Mouse (Mus musculus) MEL (cell line): ENCODE results near the gene Wfikkn2. TPM values are rescaled to one million over a fixed set of nuclear protein-coding genes. Genes with fewer than 3 reads are reported as not detected.

Source experiments
- DNase-seq: peaks from one replicate; pipeline ENCODE4 v3.0.0; 2011; ENCODE audit warnings: low read depth, low spot score
- H3K27ac ChIP-seq: 2 replicates; pipeline ENCODE4 v1.5.1; 2012; ENCODE audit warnings: low read depth, mild to moderate bottlenecking, control low read depth, low read length, moderate library complexity; ENCODE audit not compliant: control insufficient read depth
- H3K27me3 ChIP-seq, 2 experiments: fragments of 150-350 bp in 1 of 2; sonication (generic) in 1 of 2; 2 replicates each; pipeline ENCODE4 v1.6.1; 2012; ENCODE audit warnings: low read length in 2 of 2, mild to moderate bottlenecking in 2 of 2, improper control_type of control experiment in 1 of 2, moderate library complexity in 1 of 2; ENCODE audit not compliant: insufficient read depth in 2 of 2, control insufficient read depth in 1 of 2
- H3K36me3 ChIP-seq, 2 experiments: 2 replicates each; pipeline ENCODE4 v1.6.1; 2012 to 2014; ENCODE audit warnings: low read length in 2 of 2, improper control_type of control experiment in 1 of 2, inconsistent platforms in 1 of 2, mild to moderate bottlenecking in 1 of 2; ENCODE audit not compliant: insufficient read depth in 2 of 2, control insufficient read depth in 1 of 2
- H3K4me1 ChIP-seq, 2 experiments: fragments of 150-350 bp in 1 of 2; sonication (generic) in 1 of 2; 2 replicates each; pipeline ENCODE4 v1.6.1; 2012; ENCODE audit warnings: low read length in 2 of 2, improper control_type of control experiment in 1 of 2, mild to moderate bottlenecking in 1 of 2; ENCODE audit not compliant: insufficient read depth in 2 of 2, control insufficient read depth in 1 of 2
- H3K4me3 ChIP-seq, 2 experiments: fragments of 150-350 bp in 1 of 2; sonication (generic) in 1 of 2; 2 replicates each; pipeline ENCODE4 v1.5.1; 2012; ENCODE audit warnings: low read depth in 2 of 2, low read length in 2 of 2, mild to moderate bottlenecking in 2 of 2, moderate library complexity in 2 of 2, control low read depth in 1 of 2, improper control_type of control experiment in 1 of 2; ENCODE audit not compliant: control insufficient read depth in 1 of 2, insufficient read depth in 1 of 2
- H3K79me2 ChIP-seq: 2 replicates; pipeline ENCODE4 v1.6.1; 2012; ENCODE audit warnings: mild to moderate bottlenecking, low read length, moderate library complexity; ENCODE audit not compliant: control insufficient read depth, poor library complexity, insufficient read depth
- H3K9ac ChIP-seq: 2 replicates; pipeline ENCODE4 v1.6.1; 2012; ENCODE audit warnings: low read depth, mild to moderate bottlenecking, control low read depth, low read length, moderate library complexity; ENCODE audit not compliant: control insufficient read depth, poor library complexity, severe bottlenecking
- H3K9me3 ChIP-seq: fragments of 150-350 bp; sonication (generic); replicated peaks from 2 replicates; pipeline ENCODE4 v1.6.1; 2012; ENCODE audit warnings: mild to moderate bottlenecking, low read length, improper control_type of control experiment, moderate library complexity; ENCODE audit not compliant: insufficient read depth
- BHLHE40 ChIP-seq: IDR thresholded peaks from 2 replicates; pipeline ENCODE4 v1.6.1; 2012; ENCODE audit warnings: low read depth, mild to moderate bottlenecking, inconsistent platforms, low read length, improper control_type of control experiment, borderline replicate concordance
- CHD1 ChIP-seq: IDR thresholded peaks from 2 replicates; pipeline ENCODE4 v1.6.1; 2012; ENCODE audit warnings: low read depth, mild to moderate bottlenecking, inconsistent platforms, low read length, improper control_type of control experiment
- ELF1 ChIP-seq: IDR thresholded peaks from 2 replicates; pipeline ENCODE4 v1.6.1; 2014; ENCODE audit warnings: low read depth, mild to moderate bottlenecking, inconsistent platforms, low read length, improper control_type of control experiment, moderate library complexity
- EP300 ChIP-seq, 2 experiments: IDR thresholded peaks; 2 replicates each; pipeline ENCODE4 v1.6.1; 2011; ENCODE audit warnings: improper control_type of control experiment in 2 of 2, low read length in 2 of 2, low read depth in 1 of 2, mild to moderate bottlenecking in 1 of 2
- GATA1 ChIP-seq: IDR thresholded peaks from 2 replicates; pipeline ENCODE4 v1.6.1; 2011; ENCODE audit warnings: low read depth, low read length, improper control_type of control experiment
- HCFC1 ChIP-seq: IDR thresholded peaks from 2 replicates; pipeline ENCODE4 v1.6.1; 2012; ENCODE audit warnings: low read depth, mild to moderate bottlenecking, inconsistent platforms, low read length, improper control_type of control experiment, moderate library complexity
- KAT2A ChIP-seq: conservative IDR thresholded peaks from 2 replicates; pipeline ENCODE4 v1.6.1; 2012; ENCODE audit warnings: low read depth, low read length, improper control_type of control experiment, inconsistent platforms
- MAFK ChIP-seq: IDR thresholded peaks from 2 replicates; pipeline ENCODE4 v1.6.1; 2011; ENCODE audit warnings: low read depth, mild to moderate bottlenecking, low read length, improper control_type of control experiment, borderline replicate concordance
- MAZ ChIP-seq: IDR thresholded peaks from 2 replicates; pipeline ENCODE4 v1.6.1; 2012; ENCODE audit warnings: low read depth, mild to moderate bottlenecking, inconsistent platforms, low read length, improper control_type of control experiment
- MEF2A ChIP-seq: IDR thresholded peaks from 2 replicates; pipeline ENCODE4 v1.6.1; 2014; ENCODE audit warnings: low read depth, mild to moderate bottlenecking, inconsistent platforms, low read length, improper control_type of control experiment; ENCODE audit not compliant: poor library complexity, insufficient replicate concordance, severe bottlenecking; ENCODE audit errors: extremely low read depth
- MYC ChIP-seq: IDR thresholded peaks from 2 replicates; pipeline ENCODE4 v1.6.1; 2011; ENCODE audit warnings: low read depth, mild to moderate bottlenecking, low read length, improper control_type of control experiment, moderate library complexity
- POLR2A ChIP-seq, 2 experiments: IDR thresholded peaks; 2 replicates each; pipeline ENCODE4 v1.6.1; 2011 to 2012; ENCODE audit warnings: low read length in 2 of 2, mild to moderate bottlenecking in 2 of 2, control low read depth in 1 of 2, improper control_type of control experiment in 1 of 2, low read depth in 1 of 2, moderate library complexity in 1 of 2; ENCODE audit not compliant: control insufficient read depth in 1 of 2, insufficient read depth in 1 of 2, poor library complexity in 1 of 2
- POLR2AphosphoS2 ChIP-seq: IDR thresholded peaks from 2 replicates; pipeline ENCODE4 v1.6.1; 2011; ENCODE audit warnings: low read length, improper control_type of control experiment
- POLR2AphosphoS5 ChIP-seq: IDR thresholded peaks from 2 replicates; pipeline ENCODE4 v1.6.1; 2012; ENCODE audit warnings: low read depth, borderline replicate concordance, mild to moderate bottlenecking, inconsistent platforms, low read length, moderate library complexity, mixed read lengths
- RAD21 ChIP-seq: IDR thresholded peaks from 2 replicates; pipeline ENCODE4 v1.6.1; 2011; ENCODE audit warnings: mild to moderate bottlenecking, low read depth, low read length, improper control_type of control experiment
- TAL1 ChIP-seq: IDR thresholded peaks from 2 replicates; pipeline ENCODE4 v1.6.1; 2012; ENCODE audit warnings: mild to moderate bottlenecking, inconsistent platforms, low read length, moderate library complexity, mixed read lengths
- TCF12 ChIP-seq: IDR thresholded peaks from 2 replicates; pipeline ENCODE4 v1.6.1; 2014; ENCODE audit warnings: low read depth, mild to moderate bottlenecking, inconsistent platforms, low read length, improper control_type of control experiment, moderate library complexity
- UBTF ChIP-seq: IDR thresholded peaks from 2 replicates; pipeline ENCODE4 v1.6.1; 2012; ENCODE audit warnings: low read depth, mild to moderate bottlenecking, inconsistent platforms, low read length, improper control_type of control experiment, moderate library complexity, borderline replicate concordance; ENCODE audit not compliant: insufficient read depth
- USF1 ChIP-seq: IDR thresholded peaks from 2 replicates; pipeline ENCODE4 v1.6.1; 2014; ENCODE audit warnings: low read depth, mild to moderate bottlenecking, inconsistent platforms, low read length, improper control_type of control experiment, moderate library complexity
- ZNF384 ChIP-seq: IDR thresholded peaks from 2 replicates; pipeline ENCODE4 v1.6.1; 2012; ENCODE audit warnings: low read depth, mild to moderate bottlenecking, inconsistent platforms, low read length, improper control_type of control experiment
- polyA plus RNA-seq, 2 experiments: library from polyadenylated mRNA; stranded (reverse) in 1 of 2; unstranded in 1 of 2; fragments of >175 nt in 1 of 2; fragments of >200 nt in 1 of 2; gene quantifications; 2 replicates each; pipeline versions ENCODE4 v1.2.1 to v1.2.4; 2012; ENCODE audit warnings: low replicate concordance in 2 of 2, low read depth in 1 of 2; ENCODE audit not compliant: insufficient read length in 2 of 2, insufficient read depth in 1 of 2, missing spikeins in 1 of 2
- total RNA-seq: library from RNA; depleted of rRNA; stranded (reverse); fragments of 300-350 nt; gene quantifications from 2 replicates; pipeline ENCODE4 v1.2.3, GENCODE M21; 2012

Wfikkn2 gene
- total and polyA plus RNA-seq, 3 experiments = not detected

DNA sequence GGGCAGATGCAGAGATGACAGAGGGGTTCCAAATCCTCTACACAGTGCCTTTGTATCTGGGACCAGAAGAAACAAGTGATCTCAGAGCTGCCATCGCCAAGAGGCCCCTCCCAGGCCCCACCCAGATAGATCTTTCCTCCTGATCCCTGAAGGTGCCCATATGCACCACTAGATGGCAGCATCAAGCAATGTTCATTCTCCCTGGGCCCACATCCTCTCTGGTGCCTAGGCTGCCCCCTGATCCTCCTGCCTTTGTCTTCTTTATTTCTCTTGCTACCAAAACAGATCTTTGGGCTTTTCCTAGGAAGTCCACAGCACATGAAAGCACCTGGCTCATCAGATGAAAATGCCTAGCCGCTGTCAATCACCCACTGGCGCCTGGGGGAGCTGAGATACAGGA, 9.7 kb downstream of the Wfikkn2 start (continued):
- TF ChIP-seq MAZ (peak; percentile 90), POLR2AphosphoS5 (no peak), ELF1 (no peak), UBTF (no peak)

DNA sequence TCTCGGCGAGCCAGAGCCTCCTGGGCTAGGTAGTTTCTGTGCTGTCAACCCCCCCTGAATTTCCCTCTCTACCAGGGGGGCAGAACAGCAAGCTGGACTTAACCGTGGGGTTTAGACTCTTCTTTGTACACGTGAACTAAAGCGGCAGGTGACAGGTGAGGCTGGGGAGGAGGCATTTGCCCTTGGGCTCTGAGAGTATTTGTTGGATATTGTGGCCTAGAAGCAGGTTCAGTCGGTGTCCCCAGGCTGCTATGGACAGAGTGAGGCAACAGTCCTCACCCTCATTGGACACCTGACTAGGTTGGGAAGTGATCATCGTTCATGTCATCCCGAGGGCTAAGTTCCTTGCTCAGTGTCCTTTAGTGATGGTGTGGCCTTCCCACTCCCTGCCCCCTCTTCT, 10.9 kb downstream of the Wfikkn2 start:
- Histone ChIP-seq H3K4me3 (no peak overlapping the region), H3K9ac (no peak overlapping the region), H3K27ac (no peak overlapping the region), H3K9me3 (no peaks in the 10 kb centered on the region), H3K4me1 (peaks cover 0 to 9% of the 10 kb centered on the region in 2 experiments; a peak in 2 of 4 replicates), H3K36me3 (peaks cover 0 to 3% of the 10 kb centered on the region in 2 experiments; a peak in 1 of 4 replicates), H3K79me2 (no peaks in the 10 kb centered on the region), H3K27me3 (peaks cover 4% of the 10 kb centered on the region in 2 experiments; a peak in 2 of 4 replicates)
- no peak for DNase-seq
- TF ChIP-seq MAFK (no peak), ZNF384 (no peak), MAZ (no peak), BHLHE40 (no peak), POLR2AphosphoS2 (no peak), EP300 (IDR thresholded peaks at IDR 0.05; ENCODE audit: low read depth in 1 of 2, low read length in 2 of 2) (no peak), CHD1 (no peak), MEF2A (no peak), HCFC1 (no peak), MYC (no peak), POLR2A (IDR thresholded peaks at IDR 0.05; ENCODE audit: control insufficient read depth in 1 of 2, insufficient read depth in 1 of 2, low read depth in 1 of 2, low read length in 2 of 2, poor library complexity in 1 of 2) (no peak), ELF1 (no peak), KAT2A (no peak), USF1 (no peak), TCF12 (no peak), GATA1 (no peak)

DNA sequence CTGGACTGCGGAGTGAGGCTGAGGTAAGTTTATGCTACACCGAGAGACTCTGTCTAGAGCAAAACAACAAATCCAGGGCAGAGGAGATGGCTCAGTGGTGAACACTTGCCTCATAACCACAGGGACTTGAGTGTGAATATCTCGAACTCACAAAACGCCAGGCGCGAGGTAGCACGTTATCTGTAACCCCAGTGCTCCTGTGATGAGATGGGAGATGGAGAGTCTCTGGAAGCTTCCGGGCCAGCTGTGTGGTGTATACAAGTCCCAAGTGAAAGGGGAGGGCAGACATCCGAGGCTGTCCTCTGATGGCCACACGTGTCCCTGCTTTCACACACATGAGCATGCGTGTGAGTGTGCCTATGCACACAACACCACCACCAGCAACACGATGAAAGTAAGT, 11.4 kb downstream of the Wfikkn2 start:
- Histone ChIP-seq H3K9me3 (no peaks in the 10 kb centered on the region), H3K27me3 (0 out of 4 replicates have a peak, but pooled peaks cover 0 to 1% of the 10 kb centered on the region in 2 experiments), H3K27ac (no peak overlapping the region), H3K36me3 (peaks cover 0 to 3% of the 10 kb centered on the region in 2 experiments; a peak in 1 of 4 replicates), H3K4me1 (peaks cover 0 to 10% of the 10 kb centered on the region in 2 experiments; a peak in 2 of 4 replicates), H3K9ac (no peak overlapping the region), H3K79me2 (no peaks in the 10 kb centered on the region), H3K4me3 (no peak overlapping the region)
- DNase-seq = peak; percentile 49
- TF ChIP-seq KAT2A (no peak), ZNF384 (no peak), EP300 (IDR thresholded peaks at IDR 0.05; ENCODE audit: low read depth in 1 of 2, low read length in 2 of 2) (peak in 1 of 2 experiments; percentile 39; a peak in 1 of 4 replicates), GATA1 (no peak), RAD21 (no peak), TAL1 (peak; percentile 16; the same call in 1 of the 2 replicates), TCF12 (0 out of 2 replicates have a peak, but pooled peaks have one; percentile 30), ELF1 (no peak), POLR2AphosphoS5 (no peak), MAFK (no peak)
